Mouse (Mus musculus) kidney, postnatal 25 days (tissue): ENCODE measurements around the gene Smok3c.
"Not testable (repeated sequence)": the region's sequence is repeated elsewhere in the genome, so short reads cannot be mapped to it uniquely, and the experiment has no call there.

Source experiments
- DNase-seq, 2 experiments: peaks; one replicate each; pipeline ENCODE4 v3.0.0; 2021; ENCODE audit warnings: mixed read lengths in 2 of 2

Gene Smok3c

DNA sequence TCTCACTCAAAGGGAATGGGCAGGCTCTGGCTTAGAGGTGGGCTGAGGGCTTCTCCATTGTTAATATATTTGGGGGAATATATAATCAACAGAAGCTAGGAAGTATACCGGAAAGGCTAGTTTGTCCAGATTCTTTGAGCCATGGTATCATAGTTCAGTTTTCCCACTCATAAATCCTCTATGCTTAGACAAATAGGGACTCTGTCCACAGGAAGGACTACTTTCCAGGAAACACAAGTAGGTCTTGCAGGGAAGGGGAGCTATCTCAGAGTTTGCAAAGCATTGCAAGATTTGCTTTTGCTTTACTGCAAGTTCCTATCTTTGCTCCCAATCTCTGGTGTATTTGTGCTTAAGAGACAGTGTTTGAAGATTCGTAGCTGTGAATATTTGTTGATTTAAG, 52.0 kb downstream of the Smok3c start:
- no peak for DNase-seq

DNA sequence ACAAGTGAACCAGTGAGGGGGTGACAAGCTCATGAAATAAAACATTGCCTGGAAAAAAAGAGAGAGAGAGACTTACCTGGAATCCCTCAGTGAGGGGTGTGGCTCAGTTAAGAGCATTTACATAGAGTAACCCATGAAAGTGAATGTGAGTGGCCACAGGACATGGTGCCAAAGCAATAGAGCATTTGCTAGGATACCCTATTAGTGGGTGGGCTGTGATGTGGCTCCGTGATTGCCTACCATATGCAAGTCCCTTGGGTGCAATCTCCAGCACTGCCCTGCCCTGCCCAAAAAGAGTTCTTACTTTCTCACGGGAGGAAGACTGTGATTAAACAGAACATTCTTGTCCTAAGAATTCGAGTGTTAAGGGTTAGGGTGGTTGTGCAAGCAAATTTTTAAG, 54.1 kb downstream of the Smok3c start:
- no peak for DNase-seq

DNA sequence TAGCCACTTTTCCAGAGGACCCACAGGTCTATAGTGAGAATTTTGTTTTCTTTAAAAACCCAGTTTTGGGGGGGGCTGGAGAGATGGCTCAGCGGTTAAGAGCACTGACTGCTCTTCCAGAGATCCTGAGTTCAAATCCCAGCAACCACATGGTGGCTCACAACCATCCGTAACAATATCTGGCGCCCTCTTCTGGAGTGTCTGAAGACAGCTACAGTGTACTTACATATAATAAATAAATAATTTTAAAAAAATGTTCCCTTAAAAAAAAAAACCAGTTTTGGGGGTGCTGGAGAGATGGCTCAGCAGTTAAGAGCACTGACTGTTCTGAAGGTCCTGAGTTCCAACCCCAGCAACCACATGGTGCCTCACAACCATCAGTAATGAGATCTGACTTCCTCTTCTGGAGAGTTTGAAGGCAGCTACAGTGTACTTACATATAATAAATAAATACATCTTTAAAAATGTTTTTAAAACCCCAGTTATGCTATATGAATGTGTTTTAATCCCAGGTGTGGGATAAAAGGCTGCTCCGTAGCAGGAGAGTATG, 56.9 kb downstream of the Smok3c start:
- DNase-seq: not testable (repeated sequence)
